Mouse (Mus musculus) midbrain, embryonic 13.5 days (tissue): ENCODE data around the gene Tchp. TPM values are rescaled to one million over a fixed set of nuclear protein-coding genes. Genes with fewer than 3 reads are reported as not detected.

Experiments used
- ATAC-seq: fragments of 200-750 bp; cut with Nextera tagmentation; 2 replicates; pipeline ENCODE4 v1.8.0; 2017; ENCODE audit warnings: mild to moderate bottlenecking, moderate TSS enrichment, moderate library complexity
- H3K27ac ChIP-seq: fragments of 300-500 bp; sonication (generic); 2 replicates; pipeline ENCODE4 v1.5.1; 2015; ENCODE audit warnings: inconsistent platforms, mild to moderate bottlenecking, moderate library complexity
- H3K27me3 ChIP-seq: fragments of 300-500 bp; sonication (generic); 2 replicates; pipeline ENCODE4 v1.6.1; 2015; ENCODE audit warnings: mild to moderate bottlenecking, inconsistent platforms
- H3K36me3 ChIP-seq: fragments of 300-500 bp; sonication (generic); 2 replicates; pipeline ENCODE4 v1.6.1; 2015; ENCODE audit warnings: mild to moderate bottlenecking, inconsistent platforms
- H3K4me1 ChIP-seq: fragments of 300-500 bp; sonication (generic); replicated peaks from 2 replicates; pipeline ENCODE4 v1.6.1; 2015; ENCODE audit warnings: inconsistent platforms
- H3K4me2 ChIP-seq: fragments of 300-500 bp; sonication (generic); replicated peaks from 2 replicates; pipeline ENCODE4 v1.6.1; 2015; ENCODE audit warnings: moderate library complexity, mild to moderate bottlenecking, inconsistent platforms
- H3K4me3 ChIP-seq: fragments of 300-500 bp; sonication (generic); replicated peaks from 2 replicates; pipeline ENCODE4 v1.5.1; 2015; ENCODE audit warnings: mild to moderate bottlenecking, inconsistent platforms
- H3K9ac ChIP-seq: fragments of 300-500 bp; sonication (generic); replicated peaks from 2 replicates; pipeline ENCODE4 v1.6.1; 2015; ENCODE audit warnings: mild to moderate bottlenecking, inconsistent platforms
- H3K9me3 ChIP-seq: fragments of 300-500 bp; sonication (generic); 2 replicates; pipeline ENCODE4 v1.6.1; 2016; ENCODE audit warnings: mild to moderate bottlenecking, inconsistent platforms
- WGBS: fragments of 180-500 bp; shearing (Covaris S2); methylation state at CpG from one replicate; pipeline ENCODE4 v1.1.7; 2015; 5-methylcytosine and 5-hydroxymethylcytosine counted together
- polyA plus RNA-seq: library from polyadenylated mRNA; unstranded; fragments of >200 nt; fragmentation: Nextera tagmentation; extraction: Ambion mirVana; gene quantifications from 2 replicates; pipeline ENCODE4 v1.2.1, GENCODE M21; 2015

The Tchp gene
- 18.5 and 19.7 TPM in 2 replicates for polyA plus RNA-seq

DNA sequence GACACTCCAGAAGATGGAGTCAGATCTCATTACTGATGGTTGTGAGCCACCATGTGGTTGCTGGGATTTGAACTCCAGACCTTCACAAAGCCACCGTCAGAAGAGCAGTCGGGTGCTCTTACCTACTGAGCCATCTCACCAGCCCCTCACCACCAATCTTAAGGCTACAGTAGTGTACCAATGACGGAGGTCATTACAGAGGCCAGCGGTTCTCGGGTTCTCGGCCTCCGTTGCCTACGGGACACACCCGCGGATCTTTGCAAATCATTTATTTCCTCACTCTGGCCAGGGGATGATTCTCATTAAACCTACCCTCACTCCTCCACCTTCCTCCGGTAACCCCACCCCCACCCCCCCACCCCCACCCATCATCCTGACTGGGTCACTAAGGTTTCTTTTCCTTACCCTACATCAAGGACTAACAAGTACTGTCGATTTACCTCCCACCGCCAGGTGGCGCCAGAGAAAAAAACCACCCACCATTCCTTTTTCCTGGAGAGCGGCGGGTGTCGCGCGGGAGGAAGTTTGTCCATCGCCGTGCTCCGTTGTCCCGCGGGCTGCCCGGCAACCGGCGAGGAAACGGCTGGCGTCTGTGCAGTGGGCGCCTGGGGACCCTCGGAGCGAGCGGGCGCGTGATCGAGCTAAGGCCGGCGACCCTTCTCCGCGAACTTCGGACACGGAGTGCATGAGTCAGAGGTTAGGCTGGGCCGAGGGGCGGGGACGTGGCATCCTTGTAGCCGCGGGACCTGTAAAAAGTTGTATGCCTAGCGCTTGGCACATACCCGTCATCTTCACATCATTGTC, at the start of gene Tchp:
Gene Tchp, plus strand, starts transcription at position 496 of the 804 bp plus-strand sequence.
- Histone ChIP-seq H3K4me3 (peak within 1 kb of the TSS; percentile 58), H3K27me3 (no peaks in the 10 kb centered on the region), H3K9ac (peak within 1 kb of the TSS; percentile 71), H3K4me2 (peak within 1 kb of the TSS; percentile 79), H3K36me3 (peaks cover 31% of the 10 kb centered on the region), H3K9me3 (no peaks in the 10 kb centered on the region), H3K27ac (no peak within 1 kb of the TSS), H3K4me1 (peaks cover 11% of the 10 kb centered on the region)
- peak; percentile 87 for ATAC-seq
- 3% methylated on average over 48 of the region's 49 CpGs for WGBS

DNA sequence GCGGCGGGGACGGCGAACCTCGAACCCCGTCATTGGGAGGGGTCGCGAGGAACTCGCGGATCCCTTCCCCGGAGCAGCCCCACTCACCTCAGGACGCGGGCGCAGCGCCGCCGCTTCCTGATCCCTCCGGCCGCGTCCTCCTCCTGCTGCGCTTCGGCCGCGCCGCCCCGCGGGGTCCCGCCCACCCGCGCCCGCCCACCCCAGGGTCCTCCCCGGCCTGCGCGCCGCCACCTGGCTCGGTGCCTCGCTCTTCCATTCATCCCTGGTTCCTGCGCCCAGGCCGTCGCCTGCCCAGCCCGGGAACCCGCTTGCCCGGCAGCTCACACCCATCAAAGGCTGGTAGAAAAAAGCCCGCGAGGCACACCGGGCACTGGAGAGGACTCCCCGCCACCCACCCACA, 49.3 kb upstream of the Tchp start, which contains the start of gene Trpv4:
Gene Trpv4, minus strand, starts transcription at position 167 of the 400 bp plus-strand sequence.
- peaks cover 10% of the 10 kb centered on the region for H3K4me1 ChIP-seq
- no peak within 1 kb of the TSS for H3K27ac ChIP-seq
- H3K36me3 ChIP-seq: no peaks in the 10 kb centered on the region
- H3K9me3 ChIP-seq: no peaks in the 10 kb centered on the region
- ATAC-seq: no peak
- peak within 1 kb of the TSS; percentile 61 for H3K4me2 ChIP-seq
- peak within 1 kb of the TSS; percentile 52; the same call in 1 of the 2 replicates for H3K9ac ChIP-seq
- H3K27me3 ChIP-seq: peaks cover 68% of the 10 kb centered on the region
- WGBS: 1% methylated on average over 39 of the region's 47 CpGs
- peak within 1 kb of the TSS; percentile 40 for H3K4me3 ChIP-seq

DNA sequence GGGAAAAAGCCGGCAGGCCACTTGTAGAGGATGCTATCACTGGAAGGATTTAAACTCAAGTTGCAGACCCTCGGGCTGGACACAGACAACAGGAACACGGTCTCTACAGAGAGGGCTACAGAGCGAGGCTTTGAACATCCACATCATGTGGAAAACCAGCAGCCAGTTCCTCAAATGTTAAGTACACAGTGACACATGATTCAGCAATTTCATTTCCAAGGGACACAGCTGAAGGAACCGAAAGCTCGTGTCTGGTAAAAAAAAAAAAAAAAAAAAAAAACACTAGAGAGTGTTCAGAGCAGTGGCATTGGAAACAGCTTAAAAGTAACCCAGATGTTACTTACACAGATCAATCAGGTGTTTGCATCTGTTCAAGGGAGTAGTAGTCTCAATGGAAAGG, 46.5 kb upstream of the Tchp start:
- no peak overlapping the region for H3K27ac ChIP-seq
- WGBS: 83% methylated on average over 6 of the region's 6 CpGs
- no peaks in the 10 kb centered on the region for H3K9me3 ChIP-seq
- H3K4me3 ChIP-seq: no peak overlapping the region
- H3K4me2 ChIP-seq: no peak overlapping the region
- no peak for ATAC-seq
- H3K36me3 ChIP-seq: no peaks in the 10 kb centered on the region
- peaks cover 50% of the 10 kb centered on the region for H3K27me3 ChIP-seq
- no peak overlapping the region for H3K9ac ChIP-seq
- H3K4me1 ChIP-seq: peaks cover 10% of the 10 kb centered on the region

DNA sequence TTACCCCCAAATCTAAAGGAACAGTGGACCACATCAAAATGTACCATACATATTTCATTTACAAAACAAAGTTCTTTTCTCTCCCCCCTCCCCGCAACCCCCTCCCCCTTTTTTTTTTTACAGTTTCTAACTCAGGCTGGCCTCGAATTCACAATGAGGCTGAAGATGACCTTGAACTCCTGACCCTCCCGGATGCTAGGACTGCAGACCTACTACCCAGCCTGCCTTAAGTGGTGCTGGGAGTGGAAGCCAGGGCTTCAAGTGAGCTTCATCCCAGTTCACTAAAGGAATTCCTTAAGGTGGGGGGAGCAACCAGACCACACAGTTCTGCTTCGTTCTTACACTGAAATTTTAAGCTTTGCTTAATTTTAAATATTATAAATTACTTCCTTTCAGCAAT, 43.4 kb upstream of the Tchp start:
- peaks cover 4% of the 10 kb centered on the region; the same call in 1 of the 2 replicates for H3K4me1 ChIP-seq

DNA sequence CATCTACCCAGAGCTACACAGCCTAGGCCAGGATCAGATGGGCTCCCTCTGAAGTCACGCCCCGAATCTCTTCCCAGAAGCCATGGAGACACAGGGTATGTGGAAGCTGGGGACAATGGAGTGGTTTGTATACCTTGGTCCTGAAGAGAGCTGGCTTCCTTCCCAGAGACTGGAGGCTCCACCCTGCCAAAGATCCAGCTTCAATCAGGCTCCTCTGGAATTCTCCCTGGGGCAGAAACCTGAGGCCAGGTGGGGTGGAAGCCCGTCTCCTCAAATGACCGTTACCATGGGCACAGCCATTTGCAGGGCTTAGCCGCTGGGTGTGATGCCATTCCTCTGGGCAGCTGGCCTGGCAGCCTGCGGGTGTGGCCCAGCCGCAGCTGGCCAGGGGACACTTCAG, 42.8 kb upstream of the Tchp start:
- Histone ChIP-seq H3K4me1 (peaks cover 4% of the 10 kb centered on the region; the same call in 1 of the 2 replicates), H3K4me2 (no peak overlapping the region), H3K27me3 (peaks cover 13% of the 10 kb centered on the region), H3K9me3 (no peaks in the 10 kb centered on the region), H3K9ac (no peak overlapping the region), H3K27ac (no peak overlapping the region), H3K36me3 (no peaks in the 10 kb centered on the region), H3K4me3 (no peak overlapping the region)
- no peak for ATAC-seq
- 85% methylated on average over 7 of the region's 7 CpGs for WGBS

More for the DNA sequence above, 43.4 kb upstream of the Tchp start:
- H3K9ac ChIP-seq: no peak overlapping the region
- H3K4me3 ChIP-seq: no peak overlapping the region
- H3K36me3 ChIP-seq: no peaks in the 10 kb centered on the region
- no peak overlapping the region for H3K4me2 ChIP-seq
- no peak for ATAC-seq
- H3K9me3 ChIP-seq: no peaks in the 10 kb centered on the region
- no peak overlapping the region for H3K27ac ChIP-seq
- peaks cover 19% of the 10 kb centered on the region for H3K27me3 ChIP-seq
- WGBS: 87% methylated on average over 4 of the region's 4 CpGs

DNA sequence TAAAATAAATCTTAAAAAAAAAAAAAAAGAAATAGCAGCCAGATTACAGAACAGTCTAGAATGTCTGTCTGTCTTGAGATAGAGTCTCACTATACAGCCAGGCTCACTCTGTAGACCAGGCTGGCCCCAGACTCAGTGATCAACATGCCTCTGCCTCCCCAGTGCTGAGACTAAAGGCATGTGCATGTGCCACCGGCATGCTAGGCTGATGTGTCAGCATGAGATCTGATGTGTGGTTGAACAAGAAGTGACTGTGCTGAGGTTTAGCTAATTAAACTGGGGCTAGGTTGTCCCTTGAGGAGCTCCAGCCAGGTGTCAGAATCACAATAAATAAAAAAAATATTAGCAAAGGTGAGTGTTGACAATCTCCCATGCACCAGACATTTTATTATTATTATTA, 40.9 kb upstream of the Tchp start:
- Histone ChIP-seq H3K27me3 (no peaks in the 10 kb centered on the region), H3K27ac (no peak overlapping the region), H3K36me3 (0 out of 2 replicates have a peak, but pooled peaks cover 7% of the 10 kb centered on the region), H3K9me3 (no peaks in the 10 kb centered on the region), H3K4me1 (peaks cover 9% of the 10 kb centered on the region; the same call in 1 of the 2 replicates), H3K4me3 (no peak overlapping the region), H3K4me2 (no peak overlapping the region), H3K9ac (no peak overlapping the region)
- whole genome bisulfite sequencing: 71% methylated on average over 1 of the region's 1 CpGs
- no peak for ATAC-seq

DNA sequence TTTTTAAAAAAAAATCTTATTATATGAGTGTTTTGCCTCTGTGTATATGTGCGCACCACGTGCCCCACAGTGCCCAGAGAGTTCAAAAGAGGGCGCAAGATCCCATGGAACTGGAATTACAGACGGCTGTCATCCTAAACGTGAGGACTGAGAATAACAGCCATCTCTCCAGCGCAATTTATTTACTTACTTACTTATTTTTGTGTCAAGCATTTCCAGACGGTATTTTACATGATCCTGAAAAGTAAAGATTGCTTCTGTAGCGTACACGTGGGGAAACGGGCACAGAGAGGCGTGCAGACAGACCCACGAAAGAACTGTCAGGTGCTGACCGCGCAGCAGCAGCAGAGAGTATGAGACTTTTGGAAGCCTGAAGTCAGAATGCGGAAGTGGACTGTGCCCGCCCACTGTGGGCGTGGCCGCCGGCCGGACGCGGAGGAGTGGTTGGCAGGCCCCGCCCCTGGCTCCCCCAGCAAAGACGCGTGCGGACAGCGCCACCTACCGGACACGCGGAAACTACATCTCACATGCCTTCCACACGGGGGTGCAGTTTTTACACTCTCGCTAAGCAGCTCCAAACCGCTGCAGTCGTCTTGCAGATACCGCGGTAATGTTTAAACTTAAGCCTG, 40.2 kb upstream of the Tchp start:
- peak overlapping the region; percentile 6; the same call in 1 of the 2 replicates for H3K27ac ChIP-seq

DNA sequence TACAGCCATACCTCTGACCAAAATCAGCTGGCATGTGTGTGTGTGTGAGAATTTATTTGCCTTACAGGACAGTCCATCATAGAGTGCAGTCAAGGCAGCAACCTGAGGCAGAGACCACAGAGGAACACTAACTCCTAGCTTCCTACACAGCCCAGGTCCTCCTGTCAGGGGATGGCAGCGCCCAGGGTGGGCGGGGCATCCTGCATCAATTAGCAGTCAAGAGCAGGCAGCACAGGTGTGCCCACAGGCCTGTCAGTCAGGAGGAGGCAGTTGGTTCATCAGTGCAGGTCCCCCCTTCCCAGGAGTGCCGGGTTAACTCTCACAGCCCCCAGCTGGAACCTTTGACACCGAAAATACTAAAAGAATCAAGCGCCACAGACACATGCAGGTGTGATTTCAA, 38.5 kb upstream of the Tchp start:
- peaks cover 9% of the 10 kb centered on the region; the same call in 1 of the 2 replicates for H3K4me1 ChIP-seq
- H3K9ac ChIP-seq: no peak overlapping the region
- no peaks in the 10 kb centered on the region for H3K27me3 ChIP-seq
- no peak for ATAC-seq
- WGBS: 90% methylated on average over 5 of the region's 5 CpGs
- H3K4me3 ChIP-seq: no peak overlapping the region
- peaks cover 21% of the 10 kb centered on the region for H3K36me3 ChIP-seq
- H3K4me2 ChIP-seq: no peak overlapping the region
- no peak overlapping the region for H3K27ac ChIP-seq
- H3K9me3 ChIP-seq: no peaks in the 10 kb centered on the region

More for the DNA sequence above, 40.2 kb upstream of the Tchp start:
- peak; percentile 88 for ATAC-seq
- WGBS: 4% methylated on average over 36 of the region's 36 CpGs
- no peaks in the 10 kb centered on the region for H3K9me3 ChIP-seq
- no peak overlapping the region for H3K9ac ChIP-seq
- H3K36me3 ChIP-seq: 0 out of 2 replicates have a peak, but pooled peaks cover 7% of the 10 kb centered on the region
- peak overlapping the region; percentile 35 for H3K4me3 ChIP-seq
- peak overlapping the region; percentile 57 for H3K4me2 ChIP-seq
- H3K27me3 ChIP-seq: no peaks in the 10 kb centered on the region
- H3K4me1 ChIP-seq: peaks cover 9% of the 10 kb centered on the region; the same call in 1 of the 2 replicates

DNA sequence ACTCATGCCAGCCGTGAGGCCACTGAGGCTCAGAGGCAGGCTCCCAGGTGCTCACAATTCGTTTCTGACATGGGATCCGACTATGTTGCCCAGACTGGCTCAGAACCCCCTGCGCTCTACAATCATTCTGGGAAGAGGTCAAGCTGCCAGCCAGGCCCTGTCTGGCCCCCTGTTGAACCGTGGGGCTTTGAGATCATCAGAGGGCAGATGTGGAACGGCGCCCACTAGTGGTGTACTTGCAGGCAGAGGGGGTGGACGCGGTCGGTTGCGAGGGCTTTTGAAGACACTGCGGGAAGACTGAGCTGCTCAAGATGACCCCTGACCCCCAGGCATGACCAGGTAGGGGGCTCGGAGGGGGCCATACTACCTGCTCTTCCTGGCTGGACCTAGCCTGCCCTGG, 34.4 kb upstream of the Tchp start:
- Histone ChIP-seq H3K9me3 (no peaks in the 10 kb centered on the region), H3K4me2 (no peak overlapping the region), H3K4me1 (0 out of 2 replicates have a peak, but pooled peaks cover 5% of the 10 kb centered on the region), H3K9ac (no peak overlapping the region), H3K27me3 (no peaks in the 10 kb centered on the region), H3K36me3 (peaks cover 53% of the 10 kb centered on the region), H3K27ac (no peak overlapping the region), H3K4me3 (no peak overlapping the region)
- 83% methylated on average over 13 of the region's 13 CpGs for WGBS
- no peak for ATAC-seq

DNA sequence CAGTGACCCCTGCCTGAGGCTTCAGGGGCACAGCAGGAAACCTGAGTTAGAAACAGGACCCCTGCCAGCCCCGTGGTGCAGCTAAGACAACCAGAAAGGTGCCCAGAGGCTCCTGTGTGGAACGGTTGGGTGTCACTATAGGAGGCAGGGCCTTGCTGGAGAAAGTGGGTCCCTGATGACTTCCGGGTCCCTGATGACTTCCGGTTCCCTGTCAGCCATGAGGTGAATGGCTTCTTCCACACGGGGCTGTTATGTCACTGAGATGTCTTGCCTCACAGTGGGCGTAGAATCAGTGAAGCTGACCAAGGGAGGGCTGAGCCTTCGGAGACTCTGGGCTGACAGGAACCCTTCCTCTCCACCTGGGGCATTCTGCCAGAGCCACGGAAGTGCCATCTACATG, 33.0 kb upstream of the Tchp start:
- Histone ChIP-seq H3K4me1 (peaks cover 9% of the 10 kb centered on the region; the same call in 1 of the 2 replicates), H3K27me3 (no peaks in the 10 kb centered on the region), H3K9ac (no peak overlapping the region), H3K4me3 (no peak overlapping the region), H3K4me2 (no peak overlapping the region), H3K27ac (no peak overlapping the region), H3K9me3 (no peaks in the 10 kb centered on the region), H3K36me3 (peaks cover 53% of the 10 kb centered on the region)
- no peak for ATAC-seq
- WGBS: 91% methylated on average over 8 of the region's 8 CpGs

DNA sequence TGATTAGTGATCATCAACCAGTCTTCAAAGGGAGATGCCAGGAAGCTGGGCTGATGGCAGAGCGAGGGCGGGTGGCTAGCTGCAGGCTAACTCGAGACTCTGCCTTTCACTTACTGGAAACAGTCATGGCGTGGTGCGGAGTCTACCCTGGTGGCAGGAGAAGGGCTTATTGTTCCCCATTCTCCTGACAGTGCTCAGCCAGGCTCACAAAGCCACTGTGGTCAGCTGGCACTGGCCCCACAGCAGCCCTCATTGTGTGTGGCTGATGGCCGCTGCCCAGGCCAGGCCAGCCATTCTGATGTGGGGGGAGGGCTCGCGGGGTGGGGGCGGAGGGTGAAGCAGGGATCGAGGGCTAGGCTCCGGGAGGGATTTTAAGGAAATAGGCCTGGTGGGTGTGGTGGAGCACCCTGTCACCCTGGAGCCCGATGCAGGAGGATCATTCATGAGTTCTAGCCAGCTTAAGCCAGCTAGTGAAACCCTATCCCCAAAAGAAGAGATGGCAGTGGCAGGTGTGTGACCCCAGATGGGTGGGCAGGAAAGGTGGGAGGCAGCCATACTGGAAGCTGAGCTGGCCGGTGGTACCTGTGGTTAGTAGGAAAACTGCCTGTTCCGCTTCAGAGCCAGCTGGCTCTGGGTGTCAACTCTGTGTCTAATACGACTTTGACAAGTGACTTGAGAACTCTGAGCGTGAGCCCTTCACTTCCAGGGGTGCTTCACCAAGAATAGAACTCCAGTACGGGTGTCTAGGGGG, 27.5 kb upstream of the Tchp start:
- H3K4me2 ChIP-seq: no peak overlapping the region
- H3K4me3 ChIP-seq: no peak overlapping the region
- 64% methylated on average over 17 of the region's 17 CpGs for WGBS
- H3K27me3 ChIP-seq: no peaks in the 10 kb centered on the region
- peaks cover 17% of the 10 kb centered on the region for H3K4me1 ChIP-seq
- peaks cover 22% of the 10 kb centered on the region for H3K36me3 ChIP-seq
- no peaks in the 10 kb centered on the region for H3K9me3 ChIP-seq
- no peak overlapping the region for H3K27ac ChIP-seq
- H3K9ac ChIP-seq: peak overlapping the region; percentile 10; the same call in 1 of the 2 replicates
- ATAC-seq: no peak
